Mouse (Mus musculus) limb, embryonic 14.5 days (tissue): Measurements from ENCODE around the gene Cldn9. TPM values are rescaled to one million over a fixed set of nuclear protein-coding genes. Genes with fewer than 3 reads are reported as not detected.

ENCODE experiments used
- ATAC-seq: fragments of 200-750 bp; cut with Nextera tagmentation; 2 replicates; pipeline ENCODE4 v1.8.0; 2017; ENCODE audit warnings: low read depth, moderate number of reproducible peaks, moderate TSS enrichment; ENCODE audit not compliant: low FRiP score
- DNase-seq: peaks from one replicate; pipeline ENCODE4 v3.0.0-alpha.2; 2015; ENCODE audit warnings: low spot score
- H3K27ac ChIP-seq: fragments of 300-500 bp; sonication (generic); replicated peaks from 2 replicates; pipeline ENCODE4 v1.5.1; 2014; ENCODE audit warnings: low read depth, mild to moderate bottlenecking, low read length, moderate library complexity, mixed read lengths
- H3K27me3 ChIP-seq: fragments of 300-500 bp; sonication (generic); 2 replicates; pipeline ENCODE4 v1.6.1; 2014; ENCODE audit warnings: low read length, mixed read lengths; ENCODE audit not compliant: control insufficient read depth, insufficient read depth
- H3K36me3 ChIP-seq: fragments of 300-500 bp; sonication (generic); 2 replicates; pipeline ENCODE4 v1.6.1; 2014; ENCODE audit warnings: mild to moderate bottlenecking, low read length, moderate library complexity, mixed read lengths; ENCODE audit not compliant: control insufficient read depth, insufficient read depth
- H3K4me1 ChIP-seq: fragments of 300-500 bp; sonication (generic); 2 replicates; pipeline ENCODE4 v1.6.1; 2014; ENCODE audit warnings: antibody characterized with exemption, low read length, mixed read lengths; ENCODE audit not compliant: control insufficient read depth, insufficient read depth
- H3K4me2 ChIP-seq: fragments of 300-500 bp; sonication (generic); replicated peaks from 2 replicates; pipeline ENCODE4 v1.6.1; 2014; ENCODE audit warnings: low read depth, mild to moderate bottlenecking, low read length, moderate library complexity; ENCODE audit not compliant: severe bottlenecking
- H3K4me3 ChIP-seq: fragments of 300-500 bp; sonication (generic); replicated peaks from 2 replicates; pipeline ENCODE4 v1.5.1; 2014; ENCODE audit warnings: low read length
- H3K9ac ChIP-seq: fragments of 300-500 bp; sonication (generic); 2 replicates; pipeline ENCODE4 v1.6.1; 2014; ENCODE audit warnings: mild to moderate bottlenecking, low read depth, low read length, moderate library complexity; ENCODE audit not compliant: severe bottlenecking
- H3K9me3 ChIP-seq: fragments of 300-500 bp; sonication (generic); 2 replicates; pipeline ENCODE4 v1.6.1; 2016; ENCODE audit warnings: low read length; ENCODE audit not compliant: control insufficient read depth
- POLR2A ChIP-seq: fragments of 200-500 bp; IDR thresholded peaks from 2 replicates; pipeline ENCODE4 v1.8.0; 2012; ENCODE audit warnings: inconsistent platforms, mild to moderate bottlenecking, moderate library complexity, borderline replicate concordance; ENCODE audit not compliant: insufficient read depth, insufficient read length; ENCODE audit errors: extremely low read depth
- WGBS: fragments of 180-500 bp; shearing (Covaris S2); extraction: QIAGEN DNeasy Blood & Tissue Kit; methylation state at CpG from one replicate; pipeline ENCODE4 v1.1.7; 2014; 5-methylcytosine and 5-hydroxymethylcytosine counted together
- polyA plus RNA-seq, 2 experiments: library from polyadenylated mRNA; depleted of rRNA in 1 of 2; stranded (reverse) in 1 of 2; unstranded in 1 of 2; fragments of >200 nt; fragmentation: Nextera tagmentation in 1 of 2; extraction: Ambion mirVana in 1 of 2; gene quantifications; 2 replicates each; pipeline versions ENCODE4 v1.2.1 to v1.2.3; 2012 to 2014

Cldn9 gene
- polyA plus RNA-seq, 2 experiments, result 4.0 to 5.9 TPM

GRCm38 (mm10) chr17:23722376-23723125, 38.7 kb upstream of the Cldn9 start, which contains the start of gene 1520401A03Rik:
Gene 1520401A03Rik, minus strand, starts transcription at chr17:23722783.
- TF ChIP-seq POLR2A, result no peak
- WGBS, result 52% methylated on average over 7 of the region's 7 CpGs
- Histone ChIP-seq H3K4me2 (no peak within 1 kb of the TSS), H3K27ac (0 out of 2 replicates have a peak within 1 kb of the TSS, but pooled peaks have one; percentile 19), H3K4me1 (peaks cover 6% of the 10 kb centered on the region; the same call in 1 of the 2 replicates), H3K36me3 (no peaks in the 10 kb centered on the region), H3K4me3 (no peak within 1 kb of the TSS), H3K9ac (no peak within 1 kb of the TSS), H3K27me3 (no peaks in the 10 kb centered on the region), H3K9me3 (no peaks in the 10 kb centered on the region)
- peak; percentile 23; the same call in 1 of the 2 replicates for ATAC-seq
- no peak for DNase-seq

DNA sequence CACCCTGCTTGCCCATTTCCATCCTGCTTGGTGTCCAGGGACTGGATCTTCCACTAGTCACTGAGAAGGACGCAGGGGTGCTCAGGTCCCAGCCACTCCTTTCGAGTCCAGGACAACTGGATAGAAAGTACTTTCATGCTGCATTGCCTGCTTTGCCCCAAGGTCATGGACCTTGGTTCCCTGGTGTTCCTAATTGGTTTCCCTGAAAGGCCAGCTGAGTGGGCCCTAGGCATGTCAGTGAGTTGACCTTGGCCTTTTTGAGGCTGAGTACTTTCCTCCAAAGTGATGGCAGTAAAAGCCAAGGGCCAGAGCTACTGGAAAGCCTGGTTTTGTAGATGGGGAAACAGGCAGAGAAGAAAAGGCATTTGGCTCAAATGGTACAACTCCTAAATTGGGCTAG, 38.1 kb upstream of the Cldn9 start:
- Histone ChIP-seq H3K27ac (no peak overlapping the region), H3K36me3 (no peaks in the 10 kb centered on the region), H3K27me3 (no peaks in the 10 kb centered on the region), H3K4me3 (no peak overlapping the region), H3K9me3 (no peaks in the 10 kb centered on the region), H3K4me2 (no peak overlapping the region), H3K9ac (no peak overlapping the region), H3K4me1 (peaks cover 6% of the 10 kb centered on the region; the same call in 1 of the 2 replicates)
- ATAC-seq (no peak), DNase-seq (no peak)
- no peak for TF ChIP-seq POLR2A
- 96% methylated on average over 2 of the region's 2 CpGs for whole genome bisulfite sequencing

GRCm38 (mm10) chr17:23719455-23719854, 35.6 kb upstream of the Cldn9 start:
- no peak overlapping the region for H3K27ac ChIP-seq
- no peaks in the 10 kb centered on the region for H3K9me3 ChIP-seq
- no peak overlapping the region for H3K9ac ChIP-seq
- no peak overlapping the region for H3K4me2 ChIP-seq
- 25% methylated on average over 1 of the region's 1 CpGs for WGBS
- TF ChIP-seq POLR2A, result no peak
- H3K4me1 ChIP-seq, result no peaks in the 10 kb centered on the region
- DNase-seq (no peak), ATAC-seq (no peak)
- H3K36me3 ChIP-seq, result no peaks in the 10 kb centered on the region
- no peaks in the 10 kb centered on the region for H3K27me3 ChIP-seq
- H3K4me3 ChIP-seq, result no peak overlapping the region

DNA sequence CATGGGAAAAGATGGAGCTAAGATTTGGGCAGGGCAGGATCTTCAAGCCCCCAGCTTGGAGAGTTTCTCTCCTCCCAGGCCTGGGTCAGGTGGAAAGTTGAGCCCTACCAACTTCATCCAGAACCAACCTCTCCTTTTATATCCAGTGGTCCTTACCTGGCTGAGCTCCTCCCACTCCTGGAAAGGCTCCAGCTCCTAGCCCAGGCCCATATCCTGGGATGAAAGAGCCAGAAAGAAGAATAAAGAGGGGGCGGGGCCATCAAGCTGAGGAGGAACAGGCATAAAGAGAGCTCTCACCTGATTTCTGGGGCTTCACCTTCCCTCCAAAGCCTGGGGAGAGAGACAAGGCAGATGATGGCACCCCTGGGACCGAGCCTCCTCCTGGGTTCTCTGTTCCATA, 33.2 kb upstream of the Cldn9 start:
- ATAC-seq, result no peak
- no peak overlapping the region for H3K9ac ChIP-seq
- H3K36me3 ChIP-seq, result no peaks in the 10 kb centered on the region
- no peak for DNase-seq
- no peak overlapping the region for H3K27ac ChIP-seq
- no peak overlapping the region for H3K4me2 ChIP-seq
- no peaks in the 10 kb centered on the region for H3K4me1 ChIP-seq
- 63% methylated on average over 2 of the region's 2 CpGs for WGBS
- no peaks in the 10 kb centered on the region for H3K27me3 ChIP-seq
- no peaks in the 10 kb centered on the region for H3K9me3 ChIP-seq
- TF ChIP-seq POLR2A, result no peak
- no peak overlapping the region for H3K4me3 ChIP-seq

GRCm38 (mm10) chr17:23706212-23706611, 22.4 kb upstream of the Cldn9 start:
- no peak overlapping the region for H3K9ac ChIP-seq
- H3K4me2 ChIP-seq, result no peak overlapping the region
- no peak for TF ChIP-seq POLR2A
- DNase-seq (peak; percentile 72), ATAC-seq (no peak)
- H3K36me3 ChIP-seq, result no peaks in the 10 kb centered on the region
- H3K4me1 ChIP-seq, result no peaks in the 10 kb centered on the region
- no peaks in the 10 kb centered on the region for H3K9me3 ChIP-seq
- H3K27me3 ChIP-seq, result no peaks in the 10 kb centered on the region
- H3K27ac ChIP-seq, result no peak overlapping the region
- no peak overlapping the region for H3K4me3 ChIP-seq
- WGBS, result 6% methylated on average over 3 of the region's 3 CpGs
